Mouse (Mus musculus) small intestine, adult 2 months (tissue): ENCODE measurements around the gene Cited2. TPM values are rescaled to one million over a fixed set of nuclear protein-coding genes. Genes with fewer than 3 reads are reported as not detected.

Source experiments
- H3K27ac ChIP-seq: fragments of 200-500 bp; 2 replicates; pipeline ENCODE4 v1.5.1; 2012; ENCODE audit warnings: low read depth, low read length, control low read depth, inconsistent platforms; ENCODE audit not compliant: insufficient read depth
- H3K27me3 ChIP-seq: fragments of 200-500 bp; 2 replicates; pipeline ENCODE4 v1.6.1; 2012; ENCODE audit warnings: mild to moderate bottlenecking, moderate library complexity, low read length, inconsistent platforms; ENCODE audit not compliant: control insufficient read depth, insufficient read depth
- H3K36me3 ChIP-seq: fragments of 200-500 bp; 2 replicates; pipeline ENCODE4 v1.6.1; 2012; ENCODE audit warnings: mild to moderate bottlenecking, low read length, control low read depth, inconsistent platforms; ENCODE audit not compliant: control insufficient read depth, insufficient read depth
- H3K4me1 ChIP-seq: fragments of 200-500 bp; 2 replicates; pipeline ENCODE4 v1.6.1; 2012; ENCODE audit warnings: low read length, inconsistent platforms, mixed read lengths; ENCODE audit not compliant: control insufficient read depth, insufficient read depth, insufficient read length
- H3K4me3 ChIP-seq: fragments of 200-500 bp; 2 replicates; pipeline ENCODE4 v1.5.1; 2012; ENCODE audit warnings: low read depth, mild to moderate bottlenecking, control low read depth, inconsistent platforms, low read length, moderate library complexity
- CTCF ChIP-seq: fragments of 200-500 bp; IDR thresholded peaks from 2 replicates; pipeline ENCODE4 v1.5.1; 2012; ENCODE audit warnings: low read depth, mild to moderate bottlenecking, control low read depth, inconsistent platforms, low read length, moderate library complexity, mixed read lengths; ENCODE audit not compliant: insufficient replicate concordance, insufficient read length; ENCODE audit errors: extremely low read depth
- POLR2A ChIP-seq: fragments of 200-500 bp; IDR thresholded peaks from 2 replicates; pipeline ENCODE4 v1.6.1; 2012; ENCODE audit warnings: low read depth, mild to moderate bottlenecking, control low read depth, inconsistent platforms, low read length, moderate library complexity
- WGBS: fragments of 180-500 bp; shearing (Covaris S2); methylation state at CpG from one replicate; pipeline ENCODE4 v1.1.7; 2018; 5-methylcytosine and 5-hydroxymethylcytosine counted together
- polyA plus RNA-seq: library from polyadenylated mRNA; depleted of rRNA; stranded (reverse); fragments of >200 nt; gene quantifications from 2 replicates; pipeline ENCODE4 v1.2.3, GENCODE M21; 2012; rRNA removed

Cited2 gene
- polyA plus RNA-seq, 1 experiment: 143 TPM

- Histone ChIP-seq H3K4me1 (peaks cover 4% of the 10 kb centered on the region; the same call in 1 of the 2 replicates), H3K27me3 (no peaks in the 10 kb centered on the region), H3K27ac (no peak overlapping the region), H3K36me3 (no peaks in the 10 kb centered on the region), H3K4me3 (no peak overlapping the region)
- TF ChIP-seq POLR2A (no peak), CTCF (no peak)
- 98% methylated on average over 8 of the region's 8 CpGs for WGBS
Measured at GRCm38 (mm10) chr10:17762946-17763345, 39.9 kb downstream of the Cited2 start.

- H3K27ac ChIP-seq: no peak overlapping the region
- WGBS: 79% methylated on average over 5 of the region's 5 CpGs
- H3K4me3 ChIP-seq: no peak overlapping the region
- H3K4me1 ChIP-seq: no peaks in the 10 kb centered on the region
- H3K27me3 ChIP-seq: no peaks in the 10 kb centered on the region
- no peaks in the 10 kb centered on the region for H3K36me3 ChIP-seq
- TF ChIP-seq CTCF (no peak), POLR2A (no peak)
Measured at GRCm38 (mm10) chr10:17769856-17770255, 46.8 kb downstream of the Cited2 start.

GRCm38 (mm10) chr10:17772364-17772763 lies 49.3 kb downstream of the Cited2 start:
- Histone ChIP-seq H3K4me3 (peak overlapping the region; percentile 15; the same call in 1 of the 2 replicates), H3K36me3 (no peaks in the 10 kb centered on the region), H3K27me3 (no peaks in the 10 kb centered on the region), H3K4me1 (peaks cover 2% of the 10 kb centered on the region; the same call in 1 of the 2 replicates), H3K27ac (no peak overlapping the region)
- TF ChIP-seq CTCF (no peak), POLR2A (no peak)
- 77% methylated on average over 10 of the region's 10 CpGs for WGBS

- TF ChIP-seq POLR2A (no peak), CTCF (no peak)
- no peaks in the 10 kb centered on the region for H3K27me3 ChIP-seq
- H3K4me1 ChIP-seq: peaks cover 2% of the 10 kb centered on the region; the same call in 1 of the 2 replicates
- WGBS: 72% methylated on average over 3 of the region's 3 CpGs
- no peak overlapping the region for H3K4me3 ChIP-seq
- no peak overlapping the region for H3K27ac ChIP-seq
- H3K36me3 ChIP-seq: no peaks in the 10 kb centered on the region
Measured at GRCm38 (mm10) chr10:17774366-17774765, 51.3 kb downstream of the Cited2 start.

GRCm38 (mm10) chr10:17775079-17775478 lies 52.1 kb downstream of the Cited2 start:
- no peak for TF ChIP-seq POLR2A
- no peak for TF ChIP-seq CTCF

More at GRCm38 (mm10) chr10:17775079-17775478, 52.1 kb downstream of the Cited2 start:
- H3K4me1 ChIP-seq: peaks cover 2% of the 10 kb centered on the region; the same call in 1 of the 2 replicates
- WGBS: 54% methylated on average over 4 of the region's 4 CpGs
- no peak overlapping the region for H3K27ac ChIP-seq
- H3K4me3 ChIP-seq: no peak overlapping the region
- H3K36me3 ChIP-seq: no peaks in the 10 kb centered on the region
- H3K27me3 ChIP-seq: no peaks in the 10 kb centered on the region

Other genes with a start within 250 kb of the Cited2 start
- gene Txlnb, start 73.0 kb downstream of the Cited2 start, polyA plus RNA-seq: 0.08 TPM in 1 of 2 replicates, not detected in the other
- 2.0 and 13.0 TPM in 2 replicates for gene Heca, start 224.8 kb downstream of the Cited2 start, polyA plus RNA-seq